Mouse (Mus musculus): ENCODE results near the gene Tmem150c.

DNA sequence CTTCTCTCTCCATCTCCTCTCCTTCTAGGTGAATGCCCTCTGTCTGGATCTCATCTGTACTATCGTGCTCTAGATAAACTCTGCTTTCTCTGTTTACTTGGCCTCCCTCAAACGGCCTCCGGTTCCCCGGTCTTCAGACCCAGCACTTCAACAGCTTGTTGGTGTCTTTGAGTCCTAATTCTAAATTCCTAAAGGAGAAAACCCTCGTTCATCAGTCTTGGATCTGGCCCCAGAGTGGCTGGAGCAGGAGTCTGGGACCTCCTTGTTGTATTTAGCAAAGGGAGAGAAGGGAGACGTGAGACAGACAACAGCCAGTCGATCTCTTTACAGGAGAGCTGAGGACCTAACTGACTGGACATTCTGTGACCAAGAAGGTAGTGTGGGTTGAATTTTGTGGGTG lies 27.0 kb upstream of the Tmem150c start:
- TF ChIP-seq CTCF (IDR thresholded peaks at IDR 0.05; ENCODE audit: low read depth, low read length) (no peak), POLR2A (IDR thresholded peaks at IDR 0.05; ENCODE audit: extremely low read depth, insufficient read depth, low read length) (no peak)
